Mouse (Mus musculus) kidney, adult 18-20 months (tissue): ENCODE data around the gene Syne1.
A peak's percentile ranks its signal among the peaks of the same experiment; 100 is the strongest.
"Not testable (repeated sequence)": the region's sequence is repeated elsewhere in the genome, so short reads cannot be mapped to it uniquely, and the experiment has no call there.

Source experiments
- DNase-seq: peaks from one replicate; pipeline ENCODE4 v3.0.0; 2021

The Syne1 gene

DNA sequence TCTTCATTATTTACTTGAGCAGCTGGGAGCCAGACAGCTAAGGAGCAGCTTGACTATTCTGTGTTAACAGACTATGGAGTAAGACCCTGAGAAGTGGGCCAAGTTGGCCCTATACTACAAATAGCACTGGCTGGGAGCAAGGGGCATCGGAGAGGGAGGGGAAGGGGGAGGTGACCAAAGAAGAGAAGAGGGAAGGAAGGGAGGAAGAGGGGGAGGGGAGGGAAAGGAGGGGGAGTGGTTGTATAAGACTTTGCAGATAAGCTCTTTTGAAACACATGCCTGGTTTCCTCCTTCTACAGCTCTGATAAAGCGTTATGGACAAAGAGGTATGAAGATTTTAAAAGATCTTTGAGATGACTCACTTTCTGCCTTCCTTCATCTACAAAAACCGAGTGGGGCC, 36.0 kb downstream of the Syne1 start:
- no peak for DNase-seq

DNA sequence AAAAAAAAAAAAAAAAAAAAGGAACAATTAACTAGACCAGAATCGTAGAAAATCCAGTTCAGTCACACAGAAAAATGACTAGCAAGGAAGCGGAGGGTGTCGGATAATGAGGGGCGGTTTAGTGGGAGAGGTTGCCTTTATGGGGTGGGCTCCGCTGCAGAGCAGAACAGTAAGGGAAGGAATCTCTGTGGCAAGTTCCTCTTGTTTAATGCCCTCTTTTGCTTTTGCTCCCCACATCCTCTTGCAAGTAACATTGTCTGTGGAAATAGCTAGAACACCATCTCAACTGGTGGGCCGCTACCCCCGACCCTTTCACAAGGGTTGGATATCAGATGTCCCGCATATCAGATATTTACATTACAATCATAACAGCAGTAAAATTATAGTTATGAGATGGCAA, 37.1 kb downstream of the Syne1 start:
- DNase-seq = no peak

DNA sequence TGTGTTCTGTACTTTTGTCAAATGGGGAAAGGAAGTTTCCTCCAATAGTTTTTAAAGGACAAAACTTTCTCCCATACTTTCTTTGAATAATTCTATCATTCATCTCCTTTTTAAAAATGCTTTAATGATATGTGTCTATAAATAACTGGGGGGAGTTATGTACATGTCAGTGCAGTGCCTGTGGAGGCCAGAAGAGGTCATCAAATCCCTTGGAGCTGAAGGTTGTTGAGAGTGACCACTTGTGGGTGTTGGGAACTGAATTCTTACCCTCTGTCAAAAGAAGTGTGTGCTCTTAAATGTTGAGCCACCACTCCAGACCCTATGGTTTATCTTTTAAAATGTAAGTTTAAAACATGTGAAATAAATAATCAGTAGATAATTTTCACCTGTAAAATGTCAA, 39.0 kb downstream of the Syne1 start:
- no peak for DNase-seq

DNA sequence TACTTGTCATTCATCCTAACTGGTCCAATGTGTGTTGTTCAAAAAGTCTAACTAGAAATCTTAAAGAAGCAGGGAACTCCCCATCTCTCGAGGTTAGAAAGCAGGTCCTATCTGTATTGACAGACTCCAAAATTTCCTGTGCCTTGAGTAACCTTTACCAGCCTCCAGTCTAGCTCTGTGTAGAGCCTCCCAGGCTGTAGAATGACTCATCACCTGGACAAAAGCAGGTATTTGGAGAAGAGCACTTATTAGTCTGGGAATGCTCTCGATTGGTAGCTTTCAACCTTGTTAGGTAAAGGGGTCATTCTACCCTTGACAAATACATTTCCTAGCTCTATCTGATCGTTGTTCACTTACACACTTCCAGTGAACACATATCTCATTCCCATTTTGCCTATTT, 39.9 kb downstream of the Syne1 start:
- no peak for DNase-seq

DNA sequence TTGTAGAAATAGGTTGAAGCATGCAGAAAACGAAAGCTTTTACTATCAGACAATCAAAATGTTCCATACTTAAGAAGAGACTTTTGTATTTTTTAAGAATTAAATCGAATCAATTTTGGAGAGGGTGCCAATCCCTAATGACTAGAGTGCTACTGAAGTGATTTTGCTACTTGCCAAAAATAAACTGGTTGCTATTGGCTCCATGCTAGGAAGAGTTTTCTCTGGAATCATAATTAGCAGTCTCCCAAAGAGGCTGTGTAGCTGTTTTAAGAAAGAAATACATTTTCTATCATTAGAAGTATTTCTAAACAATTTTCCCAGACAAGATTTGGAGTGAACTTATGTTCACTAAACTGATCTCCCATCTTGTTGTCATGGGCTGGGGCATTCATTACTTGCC, 43.8 kb downstream of the Syne1 start:
- no peak for DNase-seq

DNA sequence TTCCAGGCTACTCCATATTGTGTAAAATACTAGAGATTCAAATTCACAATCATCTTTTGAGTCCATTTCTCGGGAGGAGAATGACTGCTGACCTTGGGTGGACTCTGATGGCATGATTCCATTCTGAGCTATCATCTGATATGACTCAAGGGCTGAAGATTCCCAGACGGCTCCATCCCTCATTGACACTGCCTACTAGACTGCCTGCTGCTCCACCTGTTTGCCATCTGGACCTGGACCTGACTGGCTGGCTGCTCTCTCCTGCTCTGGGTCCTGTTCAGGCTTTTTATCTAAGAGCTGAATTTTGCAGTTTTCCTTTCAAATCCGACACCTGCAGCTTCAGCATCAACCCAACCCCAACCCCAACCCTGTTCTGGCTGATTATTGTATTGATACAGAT, 46.5 kb downstream of the Syne1 start:
- no peak for DNase-seq

DNA sequence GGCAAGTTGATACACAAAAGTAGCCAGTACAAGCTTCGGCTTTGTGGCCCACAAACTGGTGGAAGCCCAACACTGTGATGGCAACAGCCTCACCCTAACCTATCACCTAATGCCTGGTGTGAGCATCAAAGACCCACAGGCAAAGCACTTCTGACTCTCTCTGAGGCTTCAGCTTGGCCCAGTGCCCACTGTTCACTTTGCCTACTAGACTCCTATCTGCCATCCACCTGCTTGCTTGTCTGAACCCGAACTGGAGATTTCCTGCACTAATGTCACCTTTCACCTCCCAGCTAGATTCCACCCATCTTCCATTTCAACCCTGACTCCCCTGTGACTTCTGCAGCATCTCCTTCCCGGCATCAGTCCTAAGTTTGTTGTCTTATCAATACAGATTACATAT, 47.4 kb downstream of the Syne1 start:
- no peak for DNase-seq

DNA sequence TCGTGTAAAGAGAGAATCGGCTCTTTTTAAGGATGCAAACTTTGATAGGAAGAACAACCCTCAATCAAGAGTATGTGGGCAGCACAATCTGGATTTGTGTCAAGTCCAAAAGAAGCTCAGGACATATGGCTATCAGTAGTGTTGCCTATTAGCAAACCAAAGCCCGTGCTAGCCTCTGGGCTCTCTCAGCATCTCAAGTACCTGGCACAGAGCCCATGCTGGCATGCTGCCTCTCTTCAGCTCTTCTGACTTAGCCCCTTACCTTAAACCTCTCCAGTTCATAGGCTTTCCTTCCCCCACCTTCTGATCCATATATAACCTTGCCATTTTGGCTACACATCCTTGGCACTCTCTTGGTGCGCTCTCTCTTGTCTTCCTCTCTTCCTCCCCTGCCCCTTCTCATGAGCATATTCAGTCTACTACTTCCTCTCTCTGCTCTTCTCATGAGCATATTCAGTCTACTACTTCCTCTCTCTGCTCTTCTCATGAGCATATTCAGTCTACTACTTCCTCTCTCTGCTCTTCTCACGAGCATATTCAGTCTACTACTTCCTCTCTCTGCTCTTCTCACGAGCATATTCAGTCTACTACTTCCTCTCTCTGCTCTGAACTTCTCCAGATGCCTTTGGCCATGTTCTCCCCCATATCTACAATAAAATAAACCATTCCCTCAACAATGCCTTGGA, 51.5 kb downstream of the Syne1 start:
- DNase-seq = not testable (repeated sequence)

DNA sequence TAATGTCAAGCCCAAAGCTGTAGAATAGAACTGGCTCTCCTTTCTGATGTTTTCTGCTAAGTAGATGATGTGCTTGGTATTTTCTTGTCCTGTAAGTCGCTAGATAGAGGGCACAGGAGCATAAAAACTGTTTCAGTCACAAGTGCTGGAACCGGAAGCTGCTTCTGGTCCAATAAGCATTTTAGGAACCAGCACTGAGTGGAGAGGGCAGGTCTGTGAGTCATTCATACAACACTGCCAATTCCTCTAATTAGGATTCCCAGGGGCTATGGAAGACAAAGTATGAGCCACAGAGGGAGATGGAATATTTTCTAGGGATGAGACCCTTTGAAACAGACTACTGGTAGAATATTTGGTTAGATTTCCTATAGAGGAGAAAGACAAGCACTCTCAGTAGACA, 53.4 kb downstream of the Syne1 start:
- DNase-seq = no peak

DNA sequence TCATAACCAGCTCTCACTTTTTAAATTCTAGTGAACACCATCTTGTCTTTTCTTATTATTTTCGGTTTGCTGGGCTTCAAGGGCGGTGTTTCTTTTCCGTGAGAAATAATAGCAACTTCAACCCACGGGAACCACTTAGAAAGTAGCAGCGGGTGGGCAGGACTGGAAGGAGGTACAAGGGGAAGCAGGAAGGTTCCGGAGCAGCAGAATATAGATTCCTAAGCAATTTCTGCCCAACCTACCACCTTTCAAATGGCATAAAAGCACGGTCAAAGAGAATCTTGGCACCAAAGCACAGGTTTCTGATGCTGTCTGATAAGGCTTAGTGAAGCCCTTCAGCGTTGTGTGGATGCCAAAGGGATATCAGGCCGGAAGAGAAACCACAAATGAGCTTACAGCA, 60.2 kb downstream of the Syne1 start:
- DNase-seq = no peak

DNA sequence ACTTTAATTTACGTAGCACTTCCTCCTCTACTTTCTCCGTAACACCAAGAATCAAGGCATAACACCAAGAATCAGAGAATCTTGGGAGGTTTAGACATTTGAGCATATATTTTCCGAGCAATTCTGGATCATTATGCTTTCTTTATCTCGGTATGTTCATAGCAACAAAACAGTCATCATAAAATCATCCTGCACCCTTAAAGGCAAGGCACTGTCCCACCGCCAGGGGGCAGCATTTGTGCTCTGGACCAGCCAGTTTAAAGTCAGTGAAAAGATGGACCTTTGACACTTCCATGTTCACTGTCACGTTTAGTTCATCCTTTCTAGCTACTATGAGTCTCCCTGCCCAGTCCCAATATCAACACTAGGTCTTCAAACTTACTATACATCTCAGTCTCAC, 61.3 kb downstream of the Syne1 start:
- no peak for DNase-seq

DNA sequence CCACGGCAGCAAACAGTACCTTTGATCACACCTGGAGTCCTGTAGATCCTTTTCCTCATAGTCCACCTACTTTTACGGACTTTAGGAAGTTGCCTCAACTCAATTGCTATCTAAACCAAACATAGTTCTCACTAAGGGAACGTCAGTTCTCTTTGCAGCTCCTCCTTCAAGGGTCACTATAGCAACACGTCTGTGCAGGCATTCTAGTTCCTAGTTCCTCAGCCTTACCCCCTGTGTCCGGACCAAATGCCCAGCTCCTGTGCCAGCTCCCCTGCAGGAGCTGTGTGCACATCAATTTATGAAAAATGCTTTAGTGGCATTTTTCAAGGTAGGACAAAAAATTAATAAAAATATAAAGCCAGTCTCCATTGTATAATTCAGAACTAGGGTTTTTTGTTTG, 63.2 kb downstream of the Syne1 start:
- no peak for DNase-seq

DNA sequence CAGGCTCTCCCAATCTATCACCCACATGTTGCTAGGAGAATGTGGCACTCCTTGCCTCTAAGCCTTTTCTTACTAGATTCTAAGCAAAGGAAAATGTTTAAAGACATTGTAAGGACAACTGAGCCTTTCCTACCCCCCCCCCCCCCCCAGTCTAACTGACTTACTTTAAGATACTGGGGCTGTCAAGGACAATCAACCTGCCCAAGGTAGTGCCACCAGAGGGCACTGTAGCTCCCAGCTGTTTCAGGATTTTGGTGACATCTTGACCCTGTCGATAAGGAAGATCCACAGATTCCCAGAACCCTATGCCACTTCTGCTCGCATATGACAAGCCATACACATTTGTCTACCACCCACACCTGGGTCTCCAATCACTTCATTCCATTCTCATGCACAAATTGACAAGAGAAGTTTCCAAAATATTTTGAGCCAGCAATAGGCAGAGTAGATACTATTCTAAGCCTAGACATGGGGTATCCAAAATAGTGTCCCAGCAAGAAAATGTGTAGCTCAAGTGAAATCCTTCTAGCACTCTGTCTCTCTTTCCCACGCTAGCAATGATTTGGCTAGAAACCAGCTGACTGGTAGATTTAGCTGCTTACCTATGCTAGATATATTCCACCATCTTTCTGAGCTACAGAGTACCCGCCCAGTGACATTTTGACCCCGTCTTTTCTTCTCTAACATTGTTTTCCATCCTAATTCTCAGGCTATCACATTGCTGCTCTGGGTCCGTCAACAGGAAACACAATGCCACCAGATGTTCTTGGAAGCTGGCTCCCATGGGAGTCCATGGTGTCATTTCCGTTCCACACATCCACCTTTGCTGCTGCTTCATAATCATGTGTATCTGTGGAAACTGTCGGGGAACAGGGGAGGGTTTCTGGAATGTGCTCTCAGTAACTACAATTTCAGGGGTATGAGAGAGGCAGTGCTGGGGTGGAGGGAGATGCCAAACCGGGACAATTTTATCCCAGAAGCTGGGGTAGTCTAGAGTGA, 70.4 kb downstream of the Syne1 start:
- peak; percentile 7 for DNase-seq

DNA sequence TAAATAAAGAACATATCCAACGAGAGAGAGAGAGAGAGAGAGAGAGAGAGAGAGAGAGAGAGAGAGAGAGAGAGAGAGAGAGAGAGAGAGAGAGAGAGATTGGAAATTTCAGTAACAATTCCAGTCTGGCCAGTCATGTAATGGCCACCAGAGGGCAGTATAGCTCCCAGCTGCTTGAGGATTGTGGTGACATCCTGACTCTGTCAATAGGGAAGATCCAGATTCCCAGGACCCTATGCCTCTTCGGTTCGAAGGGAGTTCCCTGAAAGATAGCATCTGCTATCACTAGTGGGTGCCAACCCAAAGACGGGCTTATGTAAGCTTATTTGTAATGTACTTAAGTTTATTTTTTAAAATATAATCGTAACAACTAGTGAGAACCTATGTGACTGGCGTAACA, 71.2 kb downstream of the Syne1 start:
- DNase-seq = peak; percentile 29

DNA sequence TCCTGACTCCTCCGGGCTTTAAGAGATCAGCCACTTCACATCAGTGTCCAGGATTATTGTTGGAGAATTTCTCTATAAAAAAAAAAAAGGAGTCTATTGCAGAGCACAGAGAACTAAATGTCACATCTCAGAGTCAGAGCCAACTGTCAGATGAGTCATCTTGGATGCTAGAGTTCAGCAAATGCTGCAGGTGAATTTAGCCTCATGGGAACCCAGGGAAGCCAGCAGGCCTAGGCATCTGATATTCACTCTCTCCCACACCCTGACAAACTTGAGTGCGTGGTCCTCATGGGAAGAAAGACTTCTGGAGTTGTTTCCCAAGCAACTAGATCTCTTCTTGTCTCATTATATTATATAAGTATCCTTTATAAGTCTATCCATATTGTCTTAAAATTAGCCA, 82.6 kb downstream of the Syne1 start:
- no peak for DNase-seq

DNA sequence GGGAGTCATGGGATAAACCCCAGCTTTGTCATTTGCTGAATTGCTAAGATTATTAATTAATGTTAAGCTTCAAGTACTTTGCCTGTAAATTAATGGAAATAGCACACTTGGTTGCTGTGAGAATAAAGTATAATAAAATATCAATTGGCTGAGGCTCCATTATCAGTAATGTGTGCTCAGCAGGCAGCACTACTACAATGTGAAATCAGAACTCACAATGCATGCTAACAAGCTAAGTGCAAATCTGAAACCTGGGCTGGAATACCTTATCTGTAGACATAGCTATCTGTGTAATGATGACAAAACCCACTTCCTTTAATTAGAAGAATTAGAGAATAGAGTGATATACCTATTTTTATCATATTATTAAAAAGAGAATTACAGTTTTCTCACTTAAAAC, 97.5 kb downstream of the Syne1 start:
- no peak for DNase-seq

DNA sequence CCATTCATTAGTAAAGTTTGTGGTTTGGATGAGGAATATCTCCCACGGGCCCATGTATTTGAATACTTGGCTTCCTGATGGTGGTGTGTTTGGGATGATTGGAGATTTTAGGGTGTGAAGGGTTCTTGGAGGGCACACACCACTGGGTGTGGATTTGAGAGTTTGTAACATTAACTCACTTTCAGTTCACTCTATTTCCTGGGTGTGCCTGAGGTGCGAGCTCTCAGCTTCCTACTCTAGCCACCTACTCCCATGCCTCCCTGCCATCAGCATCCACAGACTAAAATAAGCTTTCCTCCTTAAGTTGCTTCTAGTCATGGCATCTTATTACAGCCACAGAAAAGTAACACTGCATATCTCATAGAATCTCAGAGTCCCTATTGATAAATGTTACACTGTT, 101.3 kb downstream of the Syne1 start:
- DNase-seq = no peak

DNA sequence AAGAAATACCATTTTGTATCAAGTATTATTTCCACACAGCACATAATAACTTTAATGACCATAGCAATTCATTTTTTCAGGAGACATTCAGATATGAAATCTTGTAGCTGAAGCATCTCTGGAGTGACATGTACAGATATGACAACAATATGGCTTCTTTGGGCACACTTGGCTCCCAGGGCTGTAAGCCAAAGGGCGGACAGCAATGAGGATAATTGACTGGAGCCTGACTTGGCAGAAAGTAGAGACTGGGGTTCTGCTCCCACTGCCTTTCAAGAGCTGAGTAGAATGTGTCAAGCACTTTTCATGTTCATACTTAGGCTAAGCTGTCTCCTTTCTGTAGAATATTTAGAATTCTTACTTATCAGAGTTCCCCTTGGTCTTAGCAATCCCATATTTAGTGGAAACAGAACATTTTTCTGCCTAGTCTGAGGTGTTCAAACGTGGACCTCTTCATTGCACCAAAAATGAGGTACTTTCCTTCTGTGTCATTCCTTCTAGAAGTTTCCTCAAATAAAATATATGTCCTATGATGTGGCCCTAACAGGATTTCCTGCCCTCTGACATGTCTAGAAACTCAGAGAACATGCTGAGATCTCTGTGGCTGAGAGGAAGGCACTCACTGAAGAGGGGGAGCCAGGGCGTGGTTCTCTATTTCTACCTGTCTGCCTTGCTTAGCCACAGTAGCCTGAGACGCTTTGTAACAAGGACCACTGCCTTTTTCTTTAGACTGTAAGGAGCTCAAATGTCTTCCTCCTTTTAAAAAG, 103.1 kb downstream of the Syne1 start:
- no peak for DNase-seq

DNA sequence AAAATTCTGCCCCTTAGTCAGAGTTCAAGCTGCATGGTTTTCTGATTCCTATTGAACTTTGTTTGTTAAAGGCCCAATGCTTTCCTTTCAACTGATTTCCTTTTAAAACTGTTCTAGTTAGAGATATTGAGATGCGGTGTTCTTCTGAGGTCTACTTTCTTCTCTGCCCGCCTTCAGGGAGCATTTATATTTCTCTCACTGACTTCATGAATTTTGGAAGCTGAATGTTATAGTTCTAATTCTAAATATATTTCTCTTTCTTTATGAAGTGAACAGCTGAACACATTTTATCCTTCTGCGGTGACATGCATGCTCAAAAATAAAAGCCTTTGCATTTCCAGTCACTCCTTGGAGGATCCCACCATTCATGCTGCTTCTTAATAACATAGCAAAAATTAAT, 106.0 kb downstream of the Syne1 start:
- DNase-seq = no peak

DNA sequence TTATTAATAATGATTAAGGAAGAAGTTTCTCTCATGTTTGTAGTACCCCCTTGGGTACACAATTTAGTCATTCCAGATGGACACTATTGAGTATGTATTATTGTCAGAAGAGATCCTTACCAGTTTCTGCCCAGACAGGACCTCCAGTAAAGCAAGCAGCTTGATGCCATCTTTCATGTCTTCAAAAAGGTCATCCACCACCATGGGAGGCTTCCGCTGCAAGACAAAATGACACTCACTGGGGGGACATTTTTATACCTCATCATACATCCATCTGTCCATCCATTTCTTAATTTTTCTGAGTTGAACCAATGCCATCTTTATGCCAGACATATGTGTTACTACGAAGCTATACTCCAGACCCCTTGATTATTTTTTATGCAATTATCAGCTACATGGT, 108.3 kb downstream of the Syne1 start:
- DNase-seq = no peak

DNA sequence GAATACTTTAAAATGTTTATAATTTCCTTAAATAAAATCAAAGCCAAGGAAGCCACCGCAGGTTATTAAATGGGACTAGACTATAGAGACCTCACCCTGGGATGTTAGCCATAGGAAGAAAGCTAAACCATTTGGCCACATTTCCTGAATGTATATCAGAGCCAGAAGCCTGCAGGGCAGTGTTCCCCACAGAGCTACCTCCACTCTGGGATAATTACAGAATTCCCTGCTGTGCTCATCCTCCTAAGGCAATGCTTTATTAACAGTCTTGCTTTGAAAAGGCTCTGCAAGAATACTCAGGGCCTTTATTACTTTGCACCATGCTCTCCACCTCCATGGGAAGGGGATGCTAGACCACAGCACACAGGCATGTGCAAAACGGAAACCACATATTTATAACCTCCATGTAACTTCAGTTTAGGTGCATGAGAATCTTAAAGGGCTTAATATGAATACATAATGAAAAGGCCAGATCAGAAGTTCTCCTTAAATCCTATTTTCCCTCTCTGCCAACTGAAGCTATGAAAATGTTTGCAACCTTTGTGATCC, 111.4 kb downstream of the Syne1 start:
- DNase-seq = no peak

DNA sequence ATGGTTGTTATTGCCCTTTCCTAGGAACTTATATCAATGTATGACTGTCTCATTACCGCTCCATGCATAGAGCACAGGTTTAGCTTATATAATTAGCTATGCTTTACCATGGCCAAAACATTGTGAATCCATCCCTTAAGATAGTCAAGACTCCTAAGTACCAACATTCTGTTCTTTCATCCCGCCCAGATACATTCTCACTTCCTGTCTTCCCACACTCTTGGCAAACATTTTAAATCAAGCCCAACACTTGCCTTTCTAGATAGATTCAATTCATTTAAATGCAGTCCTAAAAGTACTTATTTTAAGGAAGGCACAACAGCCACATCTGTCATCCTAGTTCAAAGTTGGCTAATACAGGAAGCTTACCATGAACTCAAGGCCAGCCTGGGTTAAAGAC, 113.5 kb downstream of the Syne1 start:
- DNase-seq = no peak

DNA sequence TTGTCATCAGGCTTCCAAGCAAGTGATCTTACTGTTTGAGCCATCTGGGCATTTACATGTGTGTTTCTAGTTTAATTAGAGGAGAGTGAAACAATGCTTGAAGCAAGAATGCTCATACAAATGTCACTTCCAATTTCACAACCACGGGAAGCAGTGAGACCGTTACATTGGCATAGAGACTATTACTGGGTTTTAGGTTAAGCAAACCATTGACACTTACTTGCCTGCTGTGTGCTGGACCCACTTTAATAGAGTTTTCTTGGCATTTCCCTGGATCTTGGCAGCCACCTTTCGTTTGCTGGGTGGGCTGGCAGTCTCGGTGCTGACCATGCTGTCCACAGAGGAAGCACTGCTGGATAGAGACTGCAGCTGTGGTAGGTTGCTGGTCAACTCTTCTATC, 127.3 kb downstream of the Syne1 start:
- DNase-seq = no peak
